Comparison of ENCODE assay signal across 35 mouse cellular contexts in genomic region chr4:127362520-127362919, GRCm38 (mm10). TPM values are rescaled to one million over a fixed set of nuclear protein-coding genes. Genes with fewer than 3 reads are reported as not detected.
"Had no signal": no experiment of that assay in that cellular context is flagged by ENCODE, and none has a peak within 500 bp of the region (broad histone marks: within the 10 kb centered on the region; RNA-seq: fewer than 3 reads in every experiment).

No protein-coding gene starts in this region.

- H3K9me3 ChIP-seq: heart, embryonic 13.5 days; heart, embryonic 15.5 days; intestine, embryonic 15.5 days; limb, embryonic 13.5 days; limb, embryonic 15.5 days; liver, embryonic 12.5 days had no signal

- H3K4me2 ChIP-seq: heart, embryonic 11.5 days; heart, embryonic 13.5 days; heart, embryonic 15.5 days; hindbrain, embryonic 14.5 days; intestine, embryonic 15.5 days; limb, embryonic 13.5 days; limb, embryonic 15.5 days; liver, embryonic 12.5 days had no signal

- H3K4me1 ChIP-seq: intestine, embryonic 15.5 days; liver, embryonic 12.5 days had no signal

- H3K9ac ChIP-seq: heart, embryonic 13.5 days; heart, embryonic 15.5 days; hindbrain, embryonic 14.5 days; intestine, embryonic 15.5 days; limb, embryonic 13.5 days; limb, embryonic 15.5 days; liver, embryonic 12.5 days; liver, embryonic 14.5 days had no signal

- DNase-seq: gastrocnemius, postnatal 25 days; heart, adult 11 months; heart, adult 2 months; heart, postnatal 14 days; heart, postnatal 36 days; kidney, adult 18-20 months; kidney, adult 8-10 months; kidney, postnatal 10 days; kidney, postnatal 25 days; kidney, postnatal 4 days; left cerebral cortex, postnatal 4 days had no signal

- ATAC-seq: hindbrain, embryonic 16.5 days; inflammation-experienced regulatory T-cells, adult 6 months; intestine, embryonic 15.5 days; intestine, postnatal 0 days; liver, embryonic 12.5 days had no signal

- H3K4me3 ChIP-seq: heart, adult 2 months; heart, embryonic 13.5 days; heart, embryonic 15.5 days; intestine, embryonic 15.5 days; layer of hippocampus, adult 2 months; limb, embryonic 13.5 days; limb, embryonic 15.5 days; liver, embryonic 12.5 days had no signal

- H3K27me3 ChIP-seq: intestine, embryonic 15.5 days had no signal

- H3K36me3 ChIP-seq: heart, embryonic 13.5 days; heart, embryonic 15.5 days; intestine, embryonic 15.5 days; limb, embryonic 13.5 days; limb, embryonic 15.5 days; liver, embryonic 12.5 days had no signal

- H3K27ac ChIP-seq: heart, adult 2 months; heart, embryonic 13.5 days; heart, embryonic 15.5 days; hindbrain, embryonic 14.5 days; intestine, embryonic 15.5 days; layer of hippocampus, adult 2 months; limb, embryonic 13.5 days; limb, embryonic 15.5 days; liver, embryonic 12.5 days; liver, embryonic 14.5 days had no signal

RNA-seq across cellular contexts. Expression of gene Gjb5, which starts 4.5 kb away (rescaled TPM):
- total RNA-seq: gastrocnemius, adult 8-10 months; layer of hippocampus, adult 2 months; layer of hippocampus, postnatal 10 days; layer of hippocampus, postnatal 25 days; left cerebral cortex, adult 18-20 months; left cerebral cortex, adult 8-10 months; left cerebral cortex, postnatal 10 days; left cerebral cortex, postnatal 25 days; liver, adult 2 months had no signal
- polyA plus RNA-seq: inflammation-experienced regulatory T-cells, adult 6 months; liver, adult 2 months had no signal

RNA-seq across cellular contexts. Expression of gene Gjb4, which starts 8.6 kb away (rescaled TPM):
- total RNA-seq: gastrocnemius, adult 8-10 months; gastrocnemius, postnatal 25 days; gastrocnemius, postnatal 4 days; heart, adult 2 months; heart, postnatal 14 days; heart, postnatal 36 days; layer of hippocampus, adult 2 months; layer of hippocampus, postnatal 10 days; layer of hippocampus, postnatal 25 days; left cerebral cortex, adult 18-20 months; left cerebral cortex, adult 8-10 months; left cerebral cortex, postnatal 10 days; left cerebral cortex, postnatal 25 days; left cerebral cortex, postnatal 4 days; liver, adult 2 months had no signal
- polyA plus RNA-seq: frontal cortex, adult 2 months; heart, embryonic 11.5 days; heart, embryonic 15.5 days; heart, postnatal 0 days; hindbrain, embryonic 16.5 days; inflammation-experienced regulatory T-cells, adult 6 months; limb, embryonic 13.5 days; liver, adult 2 months; liver, embryonic 12.5 days; liver, embryonic 14.5 days had no signal

RNA-seq across cellular contexts. Expression of gene Gjb3, which starts 31.9 kb away (rescaled TPM):
- total RNA-seq: gastrocnemius, adult 8-10 months; gastrocnemius, postnatal 25 days; gastrocnemius, postnatal 4 days; heart, adult 2 months; left cerebral cortex, adult 8-10 months; liver, adult 2 months had no signal
- polyA plus RNA-seq: heart, embryonic 13.5 days; hindbrain, embryonic 14.5 days; liver, adult 2 months; liver, embryonic 12.5 days had no signal
